Mouse (Mus musculus): ENCODE results near the gene Pgbd5.

DNA sequence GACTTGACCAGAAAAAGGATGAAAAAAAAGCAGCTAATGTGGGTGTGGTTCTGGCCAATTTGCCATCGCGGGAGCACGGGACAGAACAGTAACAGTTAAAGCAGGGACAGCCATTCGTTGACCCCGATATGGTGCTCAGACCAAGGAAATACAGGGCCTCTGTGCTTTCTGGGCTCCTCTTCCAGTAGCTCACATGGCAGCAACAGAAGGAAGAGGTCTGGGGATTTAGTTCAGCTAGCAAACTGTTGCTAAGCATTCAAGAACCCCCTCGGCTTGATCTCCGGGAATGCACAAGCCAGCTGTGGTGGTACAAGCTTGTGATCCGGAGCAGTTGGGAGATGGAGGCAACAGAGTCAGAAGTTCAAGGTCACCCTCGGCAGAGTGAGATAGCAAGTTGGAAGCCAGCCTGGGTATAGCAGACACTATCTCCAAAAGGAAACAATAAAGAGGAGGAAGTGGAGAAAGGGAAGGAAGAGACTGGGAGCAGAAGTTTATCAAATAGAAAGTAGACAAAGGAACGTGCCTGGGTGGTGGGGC lies 3.7 kb downstream of the Pgbd5 start:
- TF ChIP-seq E2F4 (IDR thresholded peaks at IDR 0.05; ENCODE audit: insufficient read depth) (no peak), POLR2A (IDR thresholded peaks at IDR 0.05; ENCODE audit: insufficient read length, low read depth) (no peak), MYOG (IDR thresholded peaks at IDR 0.05; ENCODE audit: control insufficient read depth in 1 of 3, insufficient read depth in 1 of 3, insufficient read length in 2 of 3, low read depth in 2 of 3) (no peak), POLR2AphosphoS2 (IDR thresholded peaks at IDR 0.05; ENCODE audit: insufficient read length, low read depth) (no peak), TCF12 (IDR thresholded peaks at IDR 0.05; ENCODE audit: insufficient read depth, poor library complexity, severe bottlenecking) (no peak), MAX (IDR thresholded peaks at IDR 0.05; ENCODE audit: low read depth) (no peak), USF1 (IDR thresholded peaks at IDR 0.05; ENCODE audit: low read depth) (no peak), MYOD1 (IDR thresholded peaks at IDR 0.05; ENCODE audit: control insufficient read depth in 1 of 3, insufficient read length in 2 of 3, low read depth in 2 of 3) (no peak), TCF3 (IDR thresholded peaks at IDR 0.05; ENCODE audit: insufficient read length, low read depth) (no peak), REST (IDR thresholded peaks at IDR 0.05; ENCODE audit: insufficient read depth, insufficient read length) (no peak), SRF (IDR thresholded peaks at IDR 0.05; ENCODE audit: control insufficient read depth, insufficient read length, low read depth) (no peak), CEBPB (IDR thresholded peaks at IDR 0.05; ENCODE audit: insufficient read depth, poor library complexity, severe bottlenecking) (no peak)

Measured in myocyte (in vitro differentiated cells).